Mouse (Mus musculus) forebrain, postnatal 0 days (tissue): ENCODE measurements around the gene Fam98c. TPM values are rescaled to one million over a fixed set of nuclear protein-coding genes. Genes with fewer than 3 reads are reported as not detected.

Experiments
- ATAC-seq: fragments of 200-750 bp; cut with Nextera tagmentation; 2 replicates; pipeline ENCODE4 v1.8.0; 2017; ENCODE audit warnings: mild to moderate bottlenecking, moderate library complexity
- DNase-seq: peaks from one replicate; pipeline ENCODE4 v3.0.0-alpha.2; 2015
- H3K27ac ChIP-seq: fragments of 300-500 bp; sonication (generic); 2 replicates; pipeline ENCODE4 v1.5.1; 2014; ENCODE audit warnings: low read depth, mild to moderate bottlenecking, antibody characterized with exemption, low read length, moderate library complexity, mixed read lengths
- H3K27me3 ChIP-seq: fragments of 300-500 bp; sonication (generic); 2 replicates; pipeline ENCODE4 v1.6.1; 2014; ENCODE audit warnings: mild to moderate bottlenecking, low read length, mixed read lengths; ENCODE audit not compliant: insufficient read depth
- H3K36me3 ChIP-seq: fragments of 300-500 bp; sonication (generic); 2 replicates; pipeline ENCODE4 v1.6.1; 2014; ENCODE audit warnings: mild to moderate bottlenecking, moderate library complexity; ENCODE audit not compliant: insufficient read depth
- H3K4me1 ChIP-seq: fragments of 300-500 bp; sonication (generic); 2 replicates; pipeline ENCODE4 v1.6.1; 2014; ENCODE audit warnings: antibody characterized with exemption; ENCODE audit not compliant: insufficient read depth
- H3K4me2 ChIP-seq: fragments of 300-500 bp; sonication (generic); 2 replicates; pipeline ENCODE4 v1.6.1; 2014; ENCODE audit warnings: low read depth, mild to moderate bottlenecking, moderate library complexity
- H3K4me3 ChIP-seq: fragments of 300-500 bp; sonication (generic); 2 replicates; pipeline ENCODE4 v1.5.1; 2014; ENCODE audit warnings: low read depth, low read length, mixed read lengths
- H3K9ac ChIP-seq: fragments of 300-500 bp; sonication (generic); 2 replicates; pipeline ENCODE4 v1.6.1; 2014; ENCODE audit warnings: mild to moderate bottlenecking
- H3K9me3 ChIP-seq: fragments of 300-500 bp; sonication (generic); 2 replicates; pipeline ENCODE4 v1.6.1; 2016; ENCODE audit warnings: low read length
- CTCF ChIP-seq: sonication (generic); IDR thresholded peaks from 2 replicates; pipeline ENCODE4 v1.5.1; 2016; ENCODE audit warnings: antibody characterized with exemption, control low read depth, low read depth
- WGBS: fragments of 180-500 bp; shearing (Covaris S2); extraction: QIAGEN DNeasy Blood & Tissue Kit; methylation state at CpG from one replicate; pipeline ENCODE4 v1.1.7; 2014; 5-methylcytosine and 5-hydroxymethylcytosine counted together
- polyA plus RNA-seq: library from polyadenylated mRNA; unstranded; fragments of >200 nt; fragmentation: Nextera tagmentation; extraction: Ambion mirVana; gene quantifications from 2 replicates; pipeline ENCODE4 v1.2.1, GENCODE M21; 2015
- total RNA-seq: library from RNA; depleted of rRNA; stranded (reverse); fragments of >200 nt; gene quantifications from 2 replicates; pipeline ENCODE4 v1.2.3, GENCODE M21; 2014

The Fam98c gene
- total and polyA plus RNA-seq, 2 experiments from 2014 or later = 15.9 to 24.7 TPM

DNA sequence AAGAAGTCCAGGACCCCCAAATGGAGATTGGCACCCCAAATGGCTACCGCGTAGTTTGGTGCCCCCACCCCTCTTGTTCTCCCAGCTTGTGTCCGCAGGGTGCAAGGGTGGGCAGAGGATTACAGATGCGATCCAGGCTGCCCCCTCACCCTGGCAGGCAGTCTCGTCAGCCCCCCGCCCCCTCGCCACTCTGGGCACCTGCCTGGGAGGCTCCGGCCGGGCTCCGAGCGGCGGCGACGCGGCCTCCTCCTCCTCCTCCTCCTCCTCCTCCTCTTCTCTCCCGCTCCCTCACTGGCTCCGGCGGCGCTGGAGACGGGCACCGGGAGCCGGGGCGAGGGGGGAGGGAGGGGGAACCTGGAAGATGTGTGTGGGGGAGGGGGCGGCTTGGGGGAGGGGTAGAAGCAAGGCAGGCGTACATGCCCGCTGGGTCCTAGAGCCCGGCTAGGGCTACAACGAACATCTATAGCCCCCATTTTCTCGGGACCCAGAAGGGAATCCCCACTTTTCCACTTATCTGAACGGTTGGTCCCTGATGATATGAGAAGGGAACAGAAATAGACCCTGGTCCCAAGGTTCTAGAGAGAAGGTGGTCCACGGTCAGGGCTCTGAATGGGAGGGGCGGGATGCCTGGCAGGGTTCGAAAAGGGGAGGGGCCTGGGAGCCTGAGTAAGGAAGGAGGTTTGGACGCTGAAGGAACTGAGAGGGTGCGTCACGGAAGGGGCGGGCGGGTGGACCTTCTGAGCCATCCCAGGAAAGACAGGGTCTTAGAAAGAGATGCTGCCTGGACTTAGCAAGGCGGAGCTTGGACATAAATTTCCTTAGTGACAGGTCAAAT lies 13.4 kb upstream of the Fam98c start:
- Histone ChIP-seq H3K4me3 (peak overlapping the region; percentile 75), H3K4me2 (peak overlapping the region; percentile 59)

DNA sequence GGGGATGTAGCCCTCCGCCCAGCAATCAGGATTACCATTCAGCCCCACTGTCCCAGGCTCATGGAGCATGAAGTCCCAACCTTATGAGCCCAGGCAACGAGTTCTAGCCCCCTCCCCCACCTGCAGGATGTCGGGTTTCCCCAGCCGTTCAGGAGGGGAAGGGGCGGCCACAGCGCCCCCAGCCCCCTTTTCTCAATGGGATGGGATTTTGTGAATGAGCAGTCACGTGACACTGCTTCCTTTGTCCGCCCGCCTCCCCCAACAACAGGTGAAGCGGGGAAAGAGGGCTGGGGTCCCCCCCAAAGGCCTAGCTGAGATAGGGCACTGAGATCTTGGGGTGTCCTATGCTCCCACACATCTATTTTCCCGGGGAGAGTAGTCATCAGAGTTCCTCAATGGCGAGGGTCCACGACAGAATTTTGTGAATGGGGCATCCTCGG lies 12.8 kb upstream of the Fam98c start:
- Histone ChIP-seq H3K4me2 (peak overlapping the region; percentile 59), H3K27ac (peak overlapping the region; percentile 81), H3K9ac (peak overlapping the region; percentile 72), H3K36me3 (peaks cover 14% of the 10 kb centered on the region), H3K27me3 (peaks cover 32% of the 10 kb centered on the region), H3K9me3 (no peaks in the 10 kb centered on the region), H3K4me1 (peaks cover 13% of the 10 kb centered on the region; the same call in 1 of the 2 replicates), H3K4me3 (peak overlapping the region; percentile 75)
- peak; percentile 80 for DNase-seq
- under 1% methylated on average over 14 of the region's 14 CpGs for WGBS
- TF ChIP-seq CTCF = peak; percentile 20
- peak; percentile 25; the same call in 1 of the 2 replicates for ATAC-seq

More for the DNA sequence above, 13.4 kb upstream of the Fam98c start:
- H3K36me3 ChIP-seq = peaks cover 20% of the 10 kb centered on the region
- no peaks in the 10 kb centered on the region for H3K9me3 ChIP-seq
- H3K27ac ChIP-seq = peak overlapping the region; percentile 81
- H3K4me1 ChIP-seq = peaks cover 13% of the 10 kb centered on the region; the same call in 1 of the 2 replicates
- peak; percentile 87 for ATAC-seq
- peak; percentile 90 for DNase-seq
- TF ChIP-seq CTCF = no peak
- peaks cover 38% of the 10 kb centered on the region for H3K27me3 ChIP-seq
- peak overlapping the region; percentile 72 for H3K9ac ChIP-seq
- WGBS = 2% methylated on average over 31 of the region's 39 CpGs

DNA sequence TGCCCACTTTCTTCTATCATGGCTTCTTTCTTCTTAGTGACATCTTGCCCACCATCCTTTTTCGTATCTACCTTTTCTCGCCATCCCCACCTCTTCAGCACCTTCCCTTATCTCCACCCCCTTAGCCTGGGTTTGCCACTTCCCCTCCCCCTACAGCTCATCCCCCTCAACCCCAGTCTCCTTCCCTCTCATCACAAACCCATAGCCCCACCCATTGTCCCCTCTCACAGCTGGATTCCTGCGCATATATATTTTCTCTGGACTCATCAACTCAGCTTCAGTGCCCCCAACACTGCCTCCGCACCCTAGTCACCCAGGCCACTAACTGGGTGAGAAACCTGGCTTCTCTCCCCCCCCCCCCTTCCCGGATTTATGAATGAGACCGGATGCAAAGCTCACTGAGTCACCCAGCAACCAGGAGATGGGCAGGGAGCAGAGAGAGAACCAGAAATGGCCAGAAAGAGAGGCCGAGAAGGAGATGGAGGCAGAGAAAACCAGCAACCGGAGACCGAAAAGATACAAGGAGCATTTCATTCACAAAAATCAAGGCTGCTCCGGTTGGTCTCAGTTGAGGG lies 12.2 kb upstream of the Fam98c start:
- Histone ChIP-seq H3K4me2 (peak overlapping the region; percentile 59), H3K27ac (peak overlapping the region; percentile 81), H3K36me3 (peaks cover 9% of the 10 kb centered on the region; the same call in 1 of the 2 replicates), H3K9ac (peak overlapping the region; percentile 72), H3K27me3 (peaks cover 26% of the 10 kb centered on the region), H3K4me3 (peak overlapping the region; percentile 75), H3K9me3 (no peaks in the 10 kb centered on the region), H3K4me1 (peaks cover 13% of the 10 kb centered on the region; the same call in 1 of the 2 replicates)
- ATAC-seq (0 out of 2 replicates have a peak, but pooled peaks have one; percentile 0), DNase-seq (no peak)
- WGBS = 5% methylated on average over 10 of the region's 10 CpGs
- TF ChIP-seq CTCF = no peak

DNA sequence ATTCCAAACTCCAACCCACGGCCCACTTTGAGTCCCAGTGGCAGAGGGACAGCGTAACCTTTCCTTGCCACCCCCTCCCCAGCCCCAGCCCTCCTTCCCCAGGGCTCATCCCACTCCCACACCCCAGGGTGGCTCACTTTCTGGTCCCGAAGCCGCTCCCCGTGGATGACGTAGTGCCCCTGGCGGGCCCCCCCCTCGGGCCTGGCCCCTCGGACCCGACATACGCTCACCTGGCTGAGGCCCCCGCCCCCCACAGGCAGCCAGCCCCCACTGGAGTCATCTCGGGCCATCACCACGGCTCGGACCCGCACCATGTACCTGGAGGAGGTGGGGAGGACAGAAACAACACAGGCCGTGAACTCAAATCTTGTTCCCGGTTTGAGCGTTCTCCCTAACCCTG lies 11.6 kb upstream of the Fam98c start:
- peaks cover 5% of the 10 kb centered on the region for H3K36me3 ChIP-seq
- peaks cover 21% of the 10 kb centered on the region for H3K27me3 ChIP-seq
- no peaks in the 10 kb centered on the region for H3K9me3 ChIP-seq
- DNase-seq (no peak), ATAC-seq (no peak)
- peak overlapping the region; percentile 75 for H3K4me3 ChIP-seq
- H3K9ac ChIP-seq = no peak overlapping the region
- peaks cover 13% of the 10 kb centered on the region; the same call in 1 of the 2 replicates for H3K4me1 ChIP-seq
- peak overlapping the region; percentile 59 for H3K4me2 ChIP-seq
- 19% methylated on average over 18 of the region's 19 CpGs for WGBS
- TF ChIP-seq CTCF = no peak
- no peak overlapping the region for H3K27ac ChIP-seq

DNA sequence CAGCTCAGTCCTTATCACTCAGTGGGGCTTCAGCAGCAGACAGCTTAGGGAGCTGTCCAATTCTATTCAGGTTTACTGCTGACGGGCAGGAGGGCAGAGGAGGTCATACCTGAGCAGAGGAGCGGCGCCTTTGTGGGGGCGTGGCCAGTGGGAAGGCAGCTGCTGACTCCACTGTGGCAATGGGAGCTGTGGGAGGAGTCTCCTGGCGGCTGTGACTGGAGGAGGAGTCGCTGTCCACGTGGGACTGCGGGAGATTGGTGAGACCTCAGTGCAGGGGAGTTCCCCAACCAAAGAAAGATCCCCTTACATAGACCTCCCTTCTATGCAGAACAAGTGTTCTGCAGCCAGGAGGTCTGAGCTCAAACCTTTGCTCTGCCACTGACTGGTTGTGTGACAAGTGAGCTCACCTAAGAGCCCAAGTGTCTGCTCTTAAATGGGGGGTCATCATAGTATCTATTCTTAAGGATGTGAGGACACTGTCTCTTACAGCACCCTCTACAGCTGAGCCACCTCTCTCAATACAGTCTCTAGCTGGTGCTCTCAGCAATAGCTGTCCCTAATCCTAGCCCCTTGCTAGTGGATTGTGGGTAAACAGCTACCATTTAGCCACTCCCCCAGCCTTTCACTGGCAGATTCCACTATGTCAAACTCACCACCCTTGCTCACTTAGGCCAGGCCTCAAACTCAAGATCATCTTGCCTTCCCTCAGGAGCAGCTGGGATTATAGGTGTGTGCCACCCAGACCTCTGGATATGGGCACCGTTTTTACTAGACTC lies 6.9 kb upstream of the Fam98c start:
- no peaks in the 10 kb centered on the region for H3K27me3 ChIP-seq
- H3K27ac ChIP-seq = no peak overlapping the region
- no peaks in the 10 kb centered on the region for H3K9me3 ChIP-seq
- 39% methylated on average over 9 of the region's 9 CpGs for WGBS
- no peaks in the 10 kb centered on the region for H3K4me1 ChIP-seq
- TF ChIP-seq CTCF = no peak
- H3K36me3 ChIP-seq = peaks cover 16% of the 10 kb centered on the region
- no peak overlapping the region for H3K9ac ChIP-seq
- no peak overlapping the region for H3K4me3 ChIP-seq
- no peak for ATAC-seq
- no peak overlapping the region for H3K4me2 ChIP-seq
- no peak for DNase-seq

DNA sequence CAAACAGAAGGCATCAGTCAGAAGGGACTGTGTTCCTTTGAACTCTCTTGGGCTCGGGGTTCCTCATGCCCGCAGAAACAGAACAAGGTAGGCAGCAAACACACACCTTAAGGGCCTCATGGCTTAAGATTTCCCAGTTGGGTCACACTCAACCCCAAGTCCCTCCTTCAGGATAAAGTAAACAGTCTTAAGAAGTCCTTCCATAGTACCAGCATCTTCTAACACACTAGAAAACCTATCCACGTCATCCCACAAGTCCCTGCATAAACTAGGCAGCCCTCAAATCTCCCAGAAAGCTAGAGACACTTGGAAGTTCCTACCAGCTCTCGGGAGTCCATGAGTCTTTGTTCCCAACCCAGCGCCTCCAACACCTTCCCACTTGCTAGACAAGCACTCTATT lies 6.3 kb upstream of the Fam98c start:
- Histone ChIP-seq H3K9me3 (no peaks in the 10 kb centered on the region), H3K4me2 (no peak overlapping the region), H3K4me3 (no peak overlapping the region), H3K27me3 (no peaks in the 10 kb centered on the region), H3K9ac (no peak overlapping the region), H3K36me3 (peaks cover 16% of the 10 kb centered on the region), H3K27ac (no peak overlapping the region), H3K4me1 (no peaks in the 10 kb centered on the region)
- 87% methylated on average over 5 of the region's 5 CpGs for WGBS
- ATAC-seq (no peak), DNase-seq (no peak)
- no peak for TF ChIP-seq CTCF
